Mouse (Mus musculus): ENCODE measurements around the gene Slc27a5. TPM values are rescaled to one million over a fixed set of nuclear protein-coding genes. Genes with fewer than 3 reads are reported as not detected.
A peak's percentile ranks its signal among the peaks of the same experiment; 100 is the strongest.

Slc27a5 gene
- polyA plus RNA-seq (2012; rRNA removed), result 0.23 and 0.26 TPM in 2 replicates
- not detected in 2 replicates for polyA plus RNA-seq (2014; fragmentation: Nextera tagmentation; extraction: Ambion mirVana)

- H3K4me3 ChIP-seq (replicated peaks; ENCODE audit: low read length), result no peak within 1 kb of the TSS
- WGBS, result 82% methylated on average over 5 of the region's 5 CpGs
Measured at GRCm38 (mm10) chr7:12998053-12998452, at the start of gene Slc27a5. Slc27a5 (minus strand) TSS chr7:12998192.

GRCm38 (mm10) chr7:13046084-13046483 is 48.1 kb upstream of the Slc27a5 start:
- no peak overlapping the region for H3K27ac ChIP-seq (replicated peaks; ENCODE audit: low read depth, low read length)
- H3K4me2 ChIP-seq (replicated peaks; ENCODE audit: low read depth, low read length, severe bottlenecking), result no peak overlapping the region
- no peak overlapping the region for H3K4me3 ChIP-seq (replicated peaks; ENCODE audit: low read length)
- peaks cover 31% of the 10 kb centered on the region for H3K27me3 ChIP-seq (ENCODE audit: control insufficient read depth, insufficient read depth, low read length)
- no peak overlapping the region for H3K9ac ChIP-seq (ENCODE audit: low read depth, low read length, severe bottlenecking)
- H3K36me3 ChIP-seq (ENCODE audit: control insufficient read depth, insufficient read depth, low read length), result no peaks in the 10 kb centered on the region
- 15% methylated on average over 2 of the region's 2 CpGs for WGBS
- peaks cover 11% of the 10 kb centered on the region for H3K4me1 ChIP-seq (ENCODE audit: control insufficient read depth, insufficient read depth, low read length)
- peak; percentile 48; the same call in 1 of the 2 replicates for ATAC-seq (ENCODE audit: low FRiP score, low read depth)
- no peak for TF ChIP-seq POLR2A (IDR thresholded peaks at IDR 0.05; ENCODE audit: borderline replicate concordance, extremely low read depth, insufficient read depth, insufficient read length)
- peak; percentile 64 for DNase-seq (ENCODE audit: low spot score)
- no peaks in the 10 kb centered on the region for H3K9me3 ChIP-seq (ENCODE audit: control insufficient read depth, low read length)

More at GRCm38 (mm10) chr7:12998053-12998452, at the start of gene Slc27a5:
- H3K4me1 ChIP-seq (ENCODE audit: control insufficient read depth, insufficient read depth, low read length), result no peaks in the 10 kb centered on the region
- H3K27me3 ChIP-seq (ENCODE audit: control insufficient read depth, insufficient read depth, low read length), result no peaks in the 10 kb centered on the region
- H3K9me3 ChIP-seq (ENCODE audit: control insufficient read depth, low read length), result no peaks in the 10 kb centered on the region
- no peak within 1 kb of the TSS for H3K4me2 ChIP-seq (replicated peaks; ENCODE audit: low read depth, low read length, severe bottlenecking)
- no peaks in the 10 kb centered on the region for H3K36me3 ChIP-seq (ENCODE audit: control insufficient read depth, insufficient read depth, low read length)
- TF ChIP-seq POLR2A (IDR thresholded peaks at IDR 0.05; ENCODE audit: borderline replicate concordance, extremely low read depth, insufficient read depth, insufficient read length), result no peak
- H3K27ac ChIP-seq (replicated peaks; ENCODE audit: low read depth, low read length), result no peak within 1 kb of the TSS
- no peak for DNase-seq (ENCODE audit: low spot score)
- no peak for ATAC-seq (ENCODE audit: low FRiP score, low read depth)
- H3K9ac ChIP-seq (ENCODE audit: low read depth, low read length, severe bottlenecking), result no peak within 1 kb of the TSS

GRCm38 (mm10) chr7:13044254-13044625 is 46.2 kb upstream of the Slc27a5 start:
- DNase-seq (ENCODE audit: low spot score), result no peak
- H3K4me1 ChIP-seq (ENCODE audit: control insufficient read depth, insufficient read depth, low read length), result peaks cover 11% of the 10 kb centered on the region
- ATAC-seq (ENCODE audit: low FRiP score, low read depth), result no peak
- TF ChIP-seq POLR2A (IDR thresholded peaks at IDR 0.05; ENCODE audit: borderline replicate concordance, extremely low read depth, insufficient read depth, insufficient read length), result no peak
- H3K27me3 ChIP-seq (ENCODE audit: control insufficient read depth, insufficient read depth, low read length), result peaks cover 31% of the 10 kb centered on the region
- H3K9ac ChIP-seq (ENCODE audit: low read depth, low read length, severe bottlenecking), result peak overlapping the region; percentile 69
- H3K4me3 ChIP-seq (replicated peaks; ENCODE audit: low read length), result peak overlapping the region; percentile 45
- no peaks in the 10 kb centered on the region for H3K9me3 ChIP-seq (ENCODE audit: control insufficient read depth, low read length)
- WGBS, result 4% methylated on average over 19 of the region's 23 CpGs
- no peaks in the 10 kb centered on the region for H3K36me3 ChIP-seq (ENCODE audit: control insufficient read depth, insufficient read depth, low read length)
- H3K27ac ChIP-seq (replicated peaks; ENCODE audit: low read depth, low read length), result no peak overlapping the region
- H3K4me2 ChIP-seq (replicated peaks; ENCODE audit: low read depth, low read length, severe bottlenecking), result peak overlapping the region; percentile 95

GRCm38 (mm10) chr7:13043445-13044253 is 45.7 kb upstream of the Slc27a5 start:
- peak overlapping the region; percentile 45 for H3K4me3 ChIP-seq (replicated peaks; ENCODE audit: low read length)
- H3K4me2 ChIP-seq (replicated peaks; ENCODE audit: low read depth, low read length, severe bottlenecking), result peak overlapping the region; percentile 95
- H3K4me1 ChIP-seq (ENCODE audit: control insufficient read depth, insufficient read depth, low read length), result peaks cover 15% of the 10 kb centered on the region
- H3K27me3 ChIP-seq (ENCODE audit: control insufficient read depth, insufficient read depth, low read length), result peaks cover 31% of the 10 kb centered on the region
- no peaks in the 10 kb centered on the region for H3K9me3 ChIP-seq (ENCODE audit: control insufficient read depth, low read length)
- peak; percentile 21 for ATAC-seq (ENCODE audit: low FRiP score, low read depth)
- no peak for TF ChIP-seq POLR2A (IDR thresholded peaks at IDR 0.05; ENCODE audit: borderline replicate concordance, extremely low read depth, insufficient read depth, insufficient read length)
- no peaks in the 10 kb centered on the region for H3K36me3 ChIP-seq (ENCODE audit: control insufficient read depth, insufficient read depth, low read length)
- peak overlapping the region; percentile 69 for H3K9ac ChIP-seq (ENCODE audit: low read depth, low read length, severe bottlenecking)
- no peak overlapping the region for H3K27ac ChIP-seq (replicated peaks; ENCODE audit: low read depth, low read length)
- DNase-seq (ENCODE audit: low spot score), result no peak
- WGBS, result 5% methylated on average over 86 of the region's 88 CpGs

GRCm38 (mm10) chr7:13043120-13043444 is 45.1 kb upstream of the Slc27a5 start:
- H3K27me3 ChIP-seq (ENCODE audit: control insufficient read depth, insufficient read depth, low read length), result peaks cover 31% of the 10 kb centered on the region
- ATAC-seq (ENCODE audit: low FRiP score, low read depth), result no peak
- no peak for TF ChIP-seq POLR2A (IDR thresholded peaks at IDR 0.05; ENCODE audit: borderline replicate concordance, extremely low read depth, insufficient read depth, insufficient read length)

More at GRCm38 (mm10) chr7:13043120-13043444, 45.1 kb upstream of the Slc27a5 start:
- no peaks in the 10 kb centered on the region for H3K9me3 ChIP-seq (ENCODE audit: control insufficient read depth, low read length)
- H3K9ac ChIP-seq (ENCODE audit: low read depth, low read length, severe bottlenecking), result peak overlapping the region; percentile 69; the same call in 1 of the 2 replicates
- H3K4me3 ChIP-seq (replicated peaks; ENCODE audit: low read length), result peak overlapping the region; percentile 45
- H3K27ac ChIP-seq (replicated peaks; ENCODE audit: low read depth, low read length), result no peak overlapping the region
- H3K36me3 ChIP-seq (ENCODE audit: control insufficient read depth, insufficient read depth, low read length), result no peaks in the 10 kb centered on the region
- DNase-seq (ENCODE audit: low spot score), result no peak
- H3K4me2 ChIP-seq (replicated peaks; ENCODE audit: low read depth, low read length, severe bottlenecking), result peak overlapping the region; percentile 95
- WGBS, result 45% methylated on average over 16 of the region's 16 CpGs
- peaks cover 15% of the 10 kb centered on the region for H3K4me1 ChIP-seq (ENCODE audit: control insufficient read depth, insufficient read depth, low read length)
